Mouse (Mus musculus) retina, adult 2 months (tissue): ENCODE results near the gene B3galt1.

ENCODE experiments used
- DNase-seq: peaks from one replicate; pipeline ENCODE4 v3.0.0-alpha.2; 2012; ENCODE audit warnings: low read depth, low spot score

B3galt1 gene

GRCm38 (mm10) chr2:67903769-67904168, 338.1 kb downstream of the B3galt1 start:
- DNase-seq, result no peak

GRCm38 (mm10) chr2:67931994-67932393, 366.3 kb downstream of the B3galt1 start:
- DNase-seq, result no peak

DNA sequence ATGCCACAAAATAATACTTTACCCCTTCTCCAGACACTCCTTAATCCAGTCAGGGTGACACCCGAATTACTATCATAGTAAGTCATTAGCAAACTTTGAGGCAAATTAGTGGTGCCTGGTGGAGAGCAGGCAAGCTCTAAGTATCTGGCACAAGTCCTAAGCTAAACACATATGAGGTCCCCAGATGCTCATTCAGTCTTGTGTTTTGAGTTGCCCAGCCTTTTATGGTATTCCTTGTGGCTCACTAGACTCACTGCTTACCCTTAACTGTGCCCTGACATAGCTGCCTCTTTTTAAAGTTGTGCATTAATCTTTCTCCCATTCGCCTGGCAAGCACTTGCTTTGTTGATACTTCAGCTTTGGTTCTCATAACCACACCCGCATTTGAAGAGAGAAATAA, 382.7 kb downstream of the B3galt1 start:
- no peak for DNase-seq

DNA sequence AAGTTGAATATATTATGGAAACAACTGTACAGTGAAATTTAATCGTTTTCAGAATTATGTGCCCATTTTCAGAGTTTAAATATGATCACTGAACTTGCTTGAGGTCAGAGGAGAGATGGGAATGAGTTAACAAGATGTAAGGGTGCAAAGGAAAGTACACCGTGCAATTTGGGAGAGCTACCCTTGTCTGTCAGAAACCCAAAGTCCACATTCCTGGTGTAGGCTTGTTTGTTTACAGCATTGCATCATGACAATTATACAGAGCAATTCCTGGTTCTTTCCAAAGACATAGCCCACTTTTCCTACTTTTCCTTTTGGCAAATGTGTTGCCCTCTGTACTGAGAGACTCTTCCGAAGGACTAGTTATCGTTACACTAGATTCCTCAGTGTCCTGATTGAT, 390.5 kb downstream of the B3galt1 start:
- DNase-seq, result no peak

DNA sequence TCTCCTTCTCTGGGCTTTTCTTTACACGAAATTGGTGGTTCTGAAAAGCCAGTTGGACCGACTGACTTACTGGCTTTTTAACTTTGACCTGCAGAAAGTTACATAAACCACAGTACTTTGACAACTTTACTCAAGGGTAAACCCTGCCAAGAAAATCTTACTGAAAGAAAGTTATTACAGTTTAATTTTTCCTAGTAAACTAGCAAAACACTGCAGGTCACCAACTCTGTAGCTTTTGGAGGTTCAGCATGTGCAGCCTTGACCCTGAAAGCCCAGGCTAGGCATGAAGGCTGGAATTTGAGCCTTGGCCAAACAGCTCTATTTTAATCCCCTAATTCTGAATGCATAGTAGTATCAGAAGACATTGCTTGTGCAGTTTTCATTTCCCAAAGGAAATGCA, 391.9 kb downstream of the B3galt1 start:
- DNase-seq, result no peak

DNA sequence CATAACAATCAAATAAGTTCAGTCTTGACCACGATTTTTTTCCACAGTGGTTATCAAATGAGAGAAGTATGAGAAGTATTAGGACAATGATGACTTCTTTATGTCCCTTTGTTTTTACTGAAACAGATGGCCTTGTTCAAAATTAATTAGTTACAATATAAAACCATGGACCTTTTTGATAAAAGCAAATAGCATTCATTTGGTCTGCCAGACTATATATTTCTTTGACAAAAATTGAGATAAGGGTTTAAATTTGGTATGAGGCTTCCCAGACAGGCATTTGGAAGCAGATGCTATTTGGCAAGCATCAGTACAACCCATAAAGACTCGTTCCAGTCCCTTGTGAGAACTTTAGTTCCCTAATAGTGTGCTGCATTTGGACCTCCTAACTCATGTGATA, 395.0 kb downstream of the B3galt1 start:
- DNase-seq, result no peak

GRCm38 (mm10) chr2:67968812-67969211, 403.1 kb downstream of the B3galt1 start:
- DNase-seq, result no peak

- no peak for DNase-seq
Observed at GRCm38 (mm10) chr2:67971091-67971490, 405.4 kb downstream of the B3galt1 start.

DNA sequence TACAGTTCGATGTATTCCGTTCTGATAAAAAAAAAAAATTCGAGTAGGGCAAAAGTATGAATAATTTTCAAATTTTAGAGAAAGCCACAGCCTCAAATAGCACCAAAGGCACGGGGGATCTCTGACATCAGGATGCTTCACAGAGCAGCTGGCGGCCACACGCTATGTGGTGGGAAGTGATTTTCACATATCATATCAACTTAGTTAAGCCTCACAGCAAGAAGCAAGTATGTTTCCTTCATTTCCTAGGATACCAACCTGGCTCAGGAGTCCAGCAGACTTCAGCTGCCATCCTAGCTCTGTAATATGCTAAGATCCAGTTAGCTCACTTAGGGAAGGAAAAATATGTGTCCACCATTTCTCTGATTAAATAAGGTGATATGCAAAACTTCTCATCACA, 405.9 kb downstream of the B3galt1 start:
- no peak for DNase-seq

DNA sequence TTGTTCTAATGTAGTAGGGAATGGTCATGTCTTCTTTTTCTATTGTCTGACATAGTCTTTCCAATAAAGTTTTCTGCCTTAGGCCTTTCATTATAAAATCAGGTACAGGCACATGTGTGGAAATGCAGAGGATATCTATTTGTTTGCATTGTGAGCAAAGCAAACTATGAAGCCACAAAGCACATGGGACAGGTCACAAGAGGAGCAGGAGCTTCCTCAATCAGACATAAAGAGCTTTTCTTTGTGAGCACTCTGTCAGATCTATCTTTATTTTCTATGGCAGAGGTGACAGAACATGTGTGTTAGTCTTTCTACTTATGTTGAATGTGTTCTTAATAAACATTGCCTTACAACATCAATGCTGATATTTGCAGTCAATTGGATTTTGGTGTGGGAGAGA, 410.1 kb downstream of the B3galt1 start:
- no peak for DNase-seq

GRCm38 (mm10) chr2:67976488-67976887, 410.8 kb downstream of the B3galt1 start:
- DNase-seq, result no peak

- no peak for DNase-seq
Observed at GRCm38 (mm10) chr2:67977620-67978262, 412.1 kb downstream of the B3galt1 start.

GRCm38 (mm10) chr2:67983563-67983962, 417.9 kb downstream of the B3galt1 start:
- DNase-seq, result no peak

- DNase-seq, result no peak
Observed at GRCm38 (mm10) chr2:67985133-67985532, 419.5 kb downstream of the B3galt1 start.

DNA sequence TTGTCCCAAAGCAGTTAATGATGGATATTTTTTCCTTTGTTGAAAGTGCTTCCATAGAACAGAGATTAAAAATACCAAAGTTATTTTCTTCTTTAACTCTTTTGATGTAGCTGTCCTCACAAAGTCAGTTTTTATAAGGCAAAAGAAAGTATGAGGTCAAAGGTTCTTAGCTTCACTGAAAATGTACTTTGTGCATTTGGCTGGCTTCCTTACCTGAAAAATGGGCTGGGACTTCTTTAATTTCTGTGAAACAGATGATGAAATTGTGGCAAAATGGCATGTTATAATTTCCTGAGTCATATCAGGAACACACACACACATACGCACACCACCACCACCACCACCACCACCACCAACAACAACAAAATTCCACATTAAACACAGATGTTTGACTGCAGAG, 427.8 kb downstream of the B3galt1 start:
- DNase-seq, result no peak

GRCm38 (mm10) chr2:68003091-68003490, 437.4 kb downstream of the B3galt1 start:
- DNase-seq, result no peak

DNA sequence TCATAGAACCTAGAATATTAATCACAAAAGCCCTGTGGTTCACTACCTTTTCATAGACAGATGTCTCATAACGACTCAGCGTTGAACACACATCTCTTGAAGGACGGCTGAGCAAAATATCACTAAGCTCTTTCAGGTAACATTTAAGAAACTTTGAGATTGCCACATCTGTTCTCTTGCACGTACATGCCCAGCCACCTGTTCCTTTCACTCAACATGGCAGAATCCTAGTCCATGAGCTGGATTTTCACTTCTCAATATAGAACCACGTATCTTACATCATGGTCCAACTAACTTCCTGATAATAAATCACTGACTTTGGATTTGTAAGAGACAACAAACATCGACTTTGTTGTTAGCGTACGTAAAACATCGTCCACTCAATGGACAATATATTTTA, 439.5 kb downstream of the B3galt1 start:
- DNase-seq, result no peak

GRCm38 (mm10) chr2:68005711-68006110, 440.0 kb downstream of the B3galt1 start:
- DNase-seq, result no peak

GRCm38 (mm10) chr2:68011336-68011735, 445.7 kb downstream of the B3galt1 start:
- no peak for DNase-seq

DNA sequence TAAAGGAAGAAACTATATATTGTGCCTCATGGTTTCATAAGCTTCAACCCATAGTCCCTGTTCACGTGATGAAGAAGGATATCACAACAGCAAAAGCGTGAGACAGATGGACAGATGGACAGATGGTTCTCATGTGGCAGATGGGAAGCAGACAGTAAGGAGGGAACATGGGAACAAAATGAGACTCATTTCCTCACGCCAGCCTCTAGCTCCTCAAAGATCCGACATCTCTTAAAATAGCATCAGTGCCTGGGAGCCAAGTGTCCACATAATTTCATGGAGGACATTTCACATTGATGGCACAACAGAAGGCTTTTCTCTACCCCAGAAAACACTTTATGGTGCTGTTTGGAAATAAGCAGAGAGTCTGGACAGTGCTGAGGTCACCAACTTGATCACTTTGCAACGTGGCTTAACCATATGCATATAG, 454.6 kb downstream of the B3galt1 start:
- no peak for DNase-seq

DNA sequence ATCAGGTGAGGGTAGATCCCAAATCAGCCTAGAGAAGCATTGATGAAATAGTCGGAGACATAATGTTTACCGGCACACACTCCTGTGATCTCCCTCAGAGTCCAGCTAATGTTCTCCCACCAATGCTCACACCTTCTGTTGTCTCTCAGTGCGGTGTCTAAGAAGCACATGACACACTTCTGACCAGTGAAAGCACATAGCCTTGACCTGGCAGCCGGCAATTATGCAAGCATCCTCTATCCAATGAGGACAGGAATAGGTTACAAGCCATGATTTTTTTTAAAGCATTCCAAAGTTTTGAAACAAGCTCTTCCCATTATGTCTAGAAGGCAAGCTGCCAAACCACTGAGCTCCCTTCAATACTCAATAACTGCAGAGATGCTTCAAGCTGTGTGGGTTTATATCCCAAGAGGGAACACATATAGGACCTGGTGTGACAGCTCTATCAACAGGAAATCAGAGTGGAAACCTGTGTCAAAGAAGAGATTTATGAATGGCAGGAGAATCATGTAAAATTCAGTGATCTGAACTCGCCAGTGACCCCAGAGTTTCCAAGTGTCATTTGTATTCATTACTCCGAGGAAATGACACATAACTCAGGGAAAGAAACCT, 456.0 kb downstream of the B3galt1 start:
- DNase-seq, result no peak

- no peak for DNase-seq
Observed at GRCm38 (mm10) chr2:68028811-68029210, 463.1 kb downstream of the B3galt1 start.

GRCm38 (mm10) chr2:68034711-68035110, 469.0 kb downstream of the B3galt1 start:
- no peak for DNase-seq

DNA sequence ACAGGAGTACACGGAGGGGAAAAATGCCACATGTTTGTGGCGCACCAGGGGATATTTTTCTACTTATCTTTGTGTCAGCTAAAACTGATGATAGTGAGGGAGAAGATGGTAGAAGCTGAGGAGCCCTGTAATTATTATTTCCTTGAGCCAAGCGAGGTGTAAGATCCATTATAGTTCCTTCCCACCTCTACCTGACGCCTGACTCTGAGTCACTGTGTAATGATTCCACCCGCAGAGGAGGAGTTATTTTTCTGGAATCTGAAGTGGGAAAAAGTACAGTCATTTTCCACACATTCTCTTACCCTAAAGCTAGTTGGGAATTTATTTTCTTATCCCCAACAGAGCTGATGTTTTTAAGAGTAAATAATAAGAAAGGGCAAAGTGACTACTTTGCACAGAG, 475.1 kb downstream of the B3galt1 start:
- no peak for DNase-seq
